Mouse (Mus musculus): Measurements from ENCODE around the gene Gpt2. TPM values are rescaled to one million over a fixed set of nuclear protein-coding genes. Genes with fewer than 3 reads are reported as not detected.
A peak's percentile ranks its signal among the peaks of the same experiment; 100 is the strongest.

The Gpt2 gene
- total RNA-seq, 2 experiments from 2014 or later, result 33.9 to 36.6 TPM

GRCm38 (mm10) chr8:85482427-85482826 is 9.9 kb upstream of the Gpt2 start:
- no peak for DNase-seq (ENCODE audit: low spot score in 2 of 2)

- no peak for DNase-seq (ENCODE audit: low spot score in 2 of 2)
Measured at GRCm38 (mm10) chr8:85487906-85488620, 4.3 kb upstream of the Gpt2 start.

GRCm38 (mm10) chr8:85488631-85489030 is 3.7 kb upstream of the Gpt2 start:
- DNase-seq (ENCODE audit: low spot score in 2 of 2), result no peak

- no peak for DNase-seq (ENCODE audit: low spot score in 2 of 2)
Measured at GRCm38 (mm10) chr8:85489546-85489945, 2.8 kb upstream of the Gpt2 start.

- peak in 1 of 2 experiments; percentile 26 for DNase-seq (ENCODE audit: low spot score in 2 of 2)
Measured at GRCm38 (mm10) chr8:85492940-85493931, 860 bp downstream of the Gpt2 start.

- DNase-seq (ENCODE audit: low spot score in 2 of 2), result no peak
Measured at GRCm38 (mm10) chr8:85496125-85496524, 3.7 kb downstream of the Gpt2 start.

- DNase-seq (ENCODE audit: low spot score in 2 of 2), result no peak
Measured at GRCm38 (mm10) chr8:85496778-85497177, 4.4 kb downstream of the Gpt2 start.

- DNase-seq (ENCODE audit: low spot score in 2 of 2), result no peak
Measured at GRCm38 (mm10) chr8:85498577-85498976, 6.2 kb downstream of the Gpt2 start.

GRCm38 (mm10) chr8:85500460-85500859 is 8.1 kb downstream of the Gpt2 start:
- DNase-seq (ENCODE audit: low spot score in 2 of 2), result no peak

- DNase-seq (ENCODE audit: low spot score in 2 of 2), result peak in 1 of 2 experiments; percentile 61
Measured at GRCm38 (mm10) chr8:85500955-85501685, 8.7 kb downstream of the Gpt2 start.

- DNase-seq (ENCODE audit: low spot score in 2 of 2), result no peak
Measured at GRCm38 (mm10) chr8:85502381-85502780, 10.0 kb downstream of the Gpt2 start.

- no peak for DNase-seq (ENCODE audit: low spot score in 2 of 2)
Measured at GRCm38 (mm10) chr8:85503065-85503464, 10.7 kb downstream of the Gpt2 start.

- peak in 1 of 2 experiments; percentile 30 for DNase-seq (ENCODE audit: low spot score in 2 of 2)
Measured at GRCm38 (mm10) chr8:85504704-85505103, 12.3 kb downstream of the Gpt2 start.

GRCm38 (mm10) chr8:85506620-85507019 is 14.2 kb downstream of the Gpt2 start:
- DNase-seq (ENCODE audit: low spot score in 2 of 2), result no peak

GRCm38 (mm10) chr8:85508661-85509060 is 16.3 kb downstream of the Gpt2 start:
- DNase-seq (ENCODE audit: low spot score in 2 of 2), result no peak

GRCm38 (mm10) chr8:85512234-85512633 is 19.9 kb downstream of the Gpt2 start:
- DNase-seq (ENCODE audit: low spot score in 2 of 2), result no peak

- DNase-seq (ENCODE audit: low spot score in 2 of 2), result no peak
Measured at GRCm38 (mm10) chr8:85513283-85513682, 20.9 kb downstream of the Gpt2 start.

- no peak for DNase-seq (ENCODE audit: low spot score in 2 of 2)
Measured at GRCm38 (mm10) chr8:85515391-85515790, 23.0 kb downstream of the Gpt2 start.

- DNase-seq (ENCODE audit: low spot score in 2 of 2), result no peak
Measured at GRCm38 (mm10) chr8:85517336-85517735, 25.0 kb downstream of the Gpt2 start.

- DNase-seq (ENCODE audit: low spot score in 2 of 2), result no peak
Measured at GRCm38 (mm10) chr8:85517956-85518355, 25.6 kb downstream of the Gpt2 start.

- DNase-seq (ENCODE audit: low spot score in 2 of 2), result no peak
Measured at GRCm38 (mm10) chr8:85520586-85520985, 28.2 kb downstream of the Gpt2 start.

Data from gastrocnemius, postnatal 4 days (tissue).